Mouse (Mus musculus): Measurements from ENCODE around the gene Ost4.

GRCm38 (mm10) chr5:30930846-30931245 is 23.3 kb upstream of the Ost4 start:
- TF ChIP-seq CTCF (IDR thresholded peaks at IDR 0.05; ENCODE audit: borderline replicate concordance, insufficient read depth, low read depth, low read length) (no peak), POLR2A (IDR thresholded peaks at IDR 0.05; ENCODE audit: borderline replicate concordance, insufficient read depth, low read length) (no peak)
